ENCODE assay signal across 29 mouse cellular contexts in the genomic region with DNA sequence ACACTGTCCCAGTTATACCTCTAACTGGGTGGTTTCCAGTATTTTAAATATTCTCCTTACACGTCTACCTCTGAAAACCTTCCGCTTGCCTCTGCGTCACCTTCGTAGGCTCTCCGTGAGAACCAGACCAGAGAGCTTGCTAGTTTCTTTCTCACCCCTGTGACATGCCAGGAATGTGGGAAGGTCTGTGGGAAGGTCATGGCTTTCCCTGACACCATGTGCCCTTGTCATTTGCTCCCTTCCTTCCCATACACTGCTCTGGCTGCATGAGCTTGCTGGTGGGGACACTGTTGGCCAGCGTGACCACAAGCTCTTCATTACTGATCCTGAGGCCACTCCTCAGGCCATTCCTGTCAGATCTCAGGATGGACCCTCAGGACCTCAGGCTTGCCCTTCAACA.
DNase-seq lines count a peak whose midpoint lies in the region; ATAC-seq and TF ChIP-seq lines count a peak whose summit lies in the region.
"Had no signal": no experiment of that assay in that cellular context is flagged by ENCODE, and none has a peak within 500 bp of the region (broad histone marks: within the 10 kb centered on the region; RNA-seq: fewer than 3 reads in every experiment).

No protein-coding gene starts in this region.

- H3K4me3 ChIP-seq in heart, embryonic 11.5 days (ENCODE audit: low read depth, low read length) = no peak overlapping the region
- peak overlapping the region; percentile 3 for H3K4me3 ChIP-seq in megakaryocyte, embryonic 14.5 days (replicated peaks)
- no peak overlapping the region for H3K4me3 ChIP-seq in heart, postnatal 0 days (ENCODE audit: low read depth, low read length)
- H3K4me3 ChIP-seq: erythroblast, embryonic 14.5 days; gastrocnemius, adult 2 months; kidney, embryonic 15.5 days; left cerebral cortex, adult 2 months; limb, embryonic 12.5 days; liver, embryonic 15.5 days; neural tube, embryonic 12.5 days had no signal

- DNase-seq in heart, adult 9 months (ENCODE audit: low spot score in 2 of 2) = no peak
- DNase-seq in heart, postnatal 0 days (ENCODE audit: low spot score) = peak; percentile 58
- no peak for DNase-seq in retina, postnatal 1 day
- DNase-seq in right cerebral cortex, postnatal 10 days (ENCODE audit: low spot score in 2 of 2) = no peak
- DNase-seq: adrenal gland, postnatal 10 days; cerebellum, adult 9-10 months; cerebellum, postnatal 36 days; gastrocnemius, adult 2 months; gastrocnemius, postnatal 36 days; kidney, adult 18-20 months; kidney, postnatal 25 days; lung, embryonic 14.5 days; lung, postnatal 14 days; right cerebral cortex, postnatal 14 days; thymus, postnatal 4 days had no signal

- TF ChIP-seq EP300 in heart, postnatal 0 days (IDR thresholded peaks at IDR 0.05; ENCODE audit: low read depth) = no peak

- no peak for ATAC-seq in heart, embryonic 11.5 days (replicated peaks; ENCODE audit: insufficient number of reproducible peaks, low FRiP score, low TSS enrichment)
- no peak for ATAC-seq in megakaryocyte, adult 5-6 weeks (ENCODE audit: poor library complexity, severe bottlenecking)
- peak; percentile 93 for ATAC-seq in heart, postnatal 0 days (ENCODE audit: insufficient read depth, low read depth)
- ATAC-seq: CD4-positive, CD25-positive, alpha-beta regulatory T cell, adult 4 months; forebrain, embryonic 16.5 days; midbrain, embryonic 16.5 days had no signal

- no peaks in the 10 kb centered on the region for H3K27me3 ChIP-seq in heart, embryonic 11.5 days (ENCODE audit: control insufficient read depth, insufficient read depth, low read length)
- no peaks in the 10 kb centered on the region for H3K27me3 ChIP-seq in megakaryocyte, embryonic 14.5 days (replicated peaks)
- no peaks in the 10 kb centered on the region for H3K27me3 ChIP-seq in heart, postnatal 0 days (ENCODE audit: control insufficient read depth, insufficient read depth, low read length)
- H3K27me3 ChIP-seq: kidney, embryonic 15.5 days; limb, embryonic 12.5 days; liver, embryonic 15.5 days; neural tube, embryonic 12.5 days had no signal

- 47% methylated on average over 6 of the region's 6 CpGs for WGBS in heart, embryonic 11.5 days (ENCODE audit: insufficient replicate concordance)
- WGBS in heart, postnatal 0 days = 29% methylated on average over 6 of the region's 6 CpGs

- no peaks in the 10 kb centered on the region for H3K36me3 ChIP-seq in heart, embryonic 11.5 days (ENCODE audit: control insufficient read depth, insufficient read depth, low read length)
- no peaks in the 10 kb centered on the region for H3K36me3 ChIP-seq in megakaryocyte, embryonic 14.5 days (replicated peaks; ENCODE audit: low read length)
- no peaks in the 10 kb centered on the region for H3K36me3 ChIP-seq in heart, postnatal 0 days (replicated peaks; ENCODE audit: control insufficient read depth, insufficient read depth, low read length)
- H3K36me3 ChIP-seq: kidney, embryonic 15.5 days; limb, embryonic 12.5 days; liver, embryonic 15.5 days; neural tube, embryonic 12.5 days had no signal

- H3K4me2 ChIP-seq in heart, embryonic 11.5 days = no peak overlapping the region
- H3K4me2 ChIP-seq in heart, postnatal 0 days (ENCODE audit: low read depth, low read length) = no peak overlapping the region
- H3K4me2 ChIP-seq: hindbrain, embryonic 14.5 days; kidney, embryonic 15.5 days; limb, embryonic 12.5 days; liver, embryonic 15.5 days; lung, embryonic 14.5 days; midbrain, embryonic 11.5 days; neural tube, embryonic 12.5 days had no signal

- H3K9ac ChIP-seq in heart, embryonic 11.5 days (ENCODE audit: low read depth, low read length) = no peak overlapping the region
- H3K9ac ChIP-seq in heart, postnatal 0 days (replicated peaks; ENCODE audit: low read depth, low read length) = no peak overlapping the region
- H3K9ac ChIP-seq: hindbrain, embryonic 14.5 days; kidney, embryonic 15.5 days; limb, embryonic 12.5 days; liver, embryonic 15.5 days; lung, embryonic 14.5 days; neural tube, embryonic 12.5 days had no signal

- TF ChIP-seq CTCF in heart, postnatal 0 days (IDR thresholded peaks at IDR 0.05; ENCODE audit: low read depth) = no peak

- H3K4me1 ChIP-seq in heart, embryonic 11.5 days (ENCODE audit: control insufficient read depth, insufficient read depth, low read length) = peaks cover 10% of the 10 kb centered on the region; the same call in 1 of the 2 replicates
- no peaks in the 10 kb centered on the region for H3K4me1 ChIP-seq in megakaryocyte, embryonic 14.5 days
- H3K4me1 ChIP-seq in heart, postnatal 0 days (ENCODE audit: control insufficient read depth, insufficient read depth) = 0 out of 2 replicates have a peak, but pooled peaks cover 2% of the 10 kb centered on the region
- H3K4me1 ChIP-seq: kidney, embryonic 15.5 days; limb, embryonic 12.5 days; liver, embryonic 15.5 days; neural tube, embryonic 12.5 days had no signal

- no peaks in the 10 kb centered on the region for H3K9me3 ChIP-seq in heart, embryonic 11.5 days (replicated peaks; ENCODE audit: control insufficient read depth, low read length)
- peaks cover 22% of the 10 kb centered on the region for H3K9me3 ChIP-seq in megakaryocyte, embryonic 14.5 days
- H3K9me3 ChIP-seq in heart, postnatal 0 days (replicated peaks; ENCODE audit: control insufficient read depth, low read length) = no peaks in the 10 kb centered on the region
- H3K9me3 ChIP-seq: kidney, embryonic 15.5 days; limb, embryonic 12.5 days; liver, embryonic 15.5 days; neural tube, embryonic 12.5 days had no signal

- H3K27ac ChIP-seq in heart, embryonic 11.5 days (ENCODE audit: low read depth, low read length) = peak overlapping the region; percentile 67
- peak overlapping the region; percentile 49 for H3K27ac ChIP-seq in heart, postnatal 0 days (ENCODE audit: low read depth)
- H3K27ac ChIP-seq: gastrocnemius, adult 2 months; hindbrain, embryonic 14.5 days; kidney, embryonic 15.5 days; left cerebral cortex, adult 2 months; limb, embryonic 12.5 days; liver, embryonic 15.5 days; neural tube, embryonic 12.5 days had no signal
